Comparison of ENCODE assay signal across 9 mouse cellular contexts in genomic region chr4:127123391-127123790, GRCm38 (mm10). TPM values are rescaled to one million over a fixed set of nuclear protein-coding genes. Genes with fewer than 3 reads are reported as not detected.
DNase-seq lines count a peak whose midpoint lies in the region; ATAC-seq lines count a peak whose summit lies in the region.
"Had no signal": no experiment of that assay in that cellular context is flagged by ENCODE, and none has a peak within 500 bp of the region (broad histone marks: within the 10 kb centered on the region; RNA-seq: fewer than 3 reads in every experiment).

Gene Tmem35b (plus strand): TSS chr4:127123691.

- no peak for ATAC-seq in kidney, embryonic 16.5 days (ENCODE audit: low FRiP score, low TSS enrichment)
- ATAC-seq in forebrain, embryonic 15.5 days (replicated peaks) = no peak
- no peak for ATAC-seq in midbrain, embryonic 11.5 days (ENCODE audit: low FRiP score)

- H3K4me1 ChIP-seq in kidney, embryonic 16.5 days (ENCODE audit: insufficient read depth, low read length) = peaks cover 8% of the 10 kb centered on the region
- peaks cover 7% of the 10 kb centered on the region for H3K4me1 ChIP-seq in forebrain, embryonic 15.5 days
- no peaks in the 10 kb centered on the region; the same call in 1 of the 2 replicates for H3K4me1 ChIP-seq in midbrain, embryonic 11.5 days (ENCODE audit: control insufficient read depth, insufficient read depth, low read length)

- intact Hi-C loops in left cerebral cortex, postnatal 14 days (cut with DNase I) = no loop called here

- no peak within 1 kb of the TSS for H3K4me3 ChIP-seq in kidney, embryonic 16.5 days (ENCODE audit: low read length)
- H3K4me3 ChIP-seq in forebrain, embryonic 15.5 days = no peak within 1 kb of the TSS
- H3K4me3 ChIP-seq in midbrain, embryonic 11.5 days (ENCODE audit: low read depth, low read length) = no peak within 1 kb of the TSS
- H3K4me3 ChIP-seq: layer of hippocampus, adult 2 months had no signal

- DNase-seq in kidney, adult 9 months = no peak
- no peak for DNase-seq in adrenal gland, postnatal 25 days
- no peak for DNase-seq in midbrain, embryonic 11.5 days (ENCODE audit: low spot score, missing footprints)
- DNase-seq in left cerebral cortex, postnatal 14 days (ENCODE audit: low spot score in 2 of 2) = no peak
- DNase-seq in right cerebral cortex, adult 2 months (ENCODE audit: low spot score in 2 of 2) = no peak
- no peak for DNase-seq in spleen, postnatal 14 days (ENCODE audit: low spot score in 2 of 2)

- no peak within 1 kb of the TSS for H3K4me2 ChIP-seq in kidney, embryonic 16.5 days (replicated peaks; ENCODE audit: low read depth, low read length)
- H3K4me2 ChIP-seq in forebrain, embryonic 15.5 days (replicated peaks) = no peak within 1 kb of the TSS
- no peak within 1 kb of the TSS for H3K4me2 ChIP-seq in midbrain, embryonic 11.5 days

- H3K9me3 ChIP-seq in kidney, embryonic 16.5 days (ENCODE audit: low read length) = no peaks in the 10 kb centered on the region
- no peaks in the 10 kb centered on the region for H3K9me3 ChIP-seq in forebrain, embryonic 15.5 days
- H3K9me3 ChIP-seq in midbrain, embryonic 11.5 days (ENCODE audit: control insufficient read depth, low read length) = no peaks in the 10 kb centered on the region

- no peaks in the 10 kb centered on the region for H3K27me3 ChIP-seq in kidney, embryonic 16.5 days (ENCODE audit: insufficient read depth, low read length)
- H3K27me3 ChIP-seq in forebrain, embryonic 15.5 days = no peaks in the 10 kb centered on the region
- no peaks in the 10 kb centered on the region for H3K27me3 ChIP-seq in midbrain, embryonic 11.5 days (ENCODE audit: control insufficient read depth, insufficient read depth, low read length)

- H3K27ac ChIP-seq in kidney, embryonic 16.5 days (ENCODE audit: low read length) = no peak within 1 kb of the TSS
- H3K27ac ChIP-seq in forebrain, embryonic 15.5 days (replicated peaks) = no peak within 1 kb of the TSS
- no peak within 1 kb of the TSS for H3K27ac ChIP-seq in midbrain, embryonic 11.5 days (ENCODE audit: low read depth, low read length)
- H3K27ac ChIP-seq: layer of hippocampus, adult 2 months had no signal

- WGBS in kidney, embryonic 16.5 days = 92% methylated on average over 5 of the region's 5 CpGs
- 96% methylated on average over 5 of the region's 5 CpGs for WGBS in forebrain, embryonic 15.5 days
- WGBS in midbrain, embryonic 11.5 days = 96% methylated on average over 5 of the region's 5 CpGs

- H3K9ac ChIP-seq in kidney, embryonic 16.5 days (replicated peaks; ENCODE audit: low read length) = no peak within 1 kb of the TSS
- H3K9ac ChIP-seq in forebrain, embryonic 15.5 days (replicated peaks) = no peak within 1 kb of the TSS
- no peak within 1 kb of the TSS for H3K9ac ChIP-seq in midbrain, embryonic 11.5 days (ENCODE audit: low read length)

- H3K36me3 ChIP-seq in kidney, embryonic 16.5 days (ENCODE audit: insufficient read depth, low read length) = no peaks in the 10 kb centered on the region
- H3K36me3 ChIP-seq in forebrain, embryonic 15.5 days = 0 out of 2 replicates have a peak, but pooled peaks cover 3% of the 10 kb centered on the region
- H3K36me3 ChIP-seq in midbrain, embryonic 11.5 days (ENCODE audit: control insufficient read depth, insufficient read depth, low read length) = no peaks in the 10 kb centered on the region

RNA-seq across cellular contexts. Expression of gene Tmem35b, which starts in this region (rescaled TPM):
- polyA plus RNA-seq in kidney, embryonic 16.5 days (2015; fragmentation: Nextera tagmentation; extraction: Ambion mirVana) = 26.5 and 28.7 TPM in 2 replicates
- total RNA-seq in adrenal gland, postnatal 25 days (2021) = 26.2 and 30.3 TPM in 2 replicates
- polyA plus RNA-seq in forebrain, embryonic 15.5 days (2015; fragmentation: Nextera tagmentation; extraction: Ambion mirVana) = 13.1 and 14.2 TPM in 2 replicates
- 14.3 and 16.0 TPM in 2 replicates for polyA plus RNA-seq in midbrain, embryonic 11.5 days (2014; fragmentation: Nextera tagmentation; extraction: Ambion mirVana)
- 1 to 10 TPM; 3.8 to 4.0 TPM for total RNA-seq in left cerebral cortex, postnatal 14 days (2021)
